Mouse (Mus musculus): ENCODE measurements around the gene Hnrnpk. TPM values are rescaled to one million over a fixed set of nuclear protein-coding genes. Genes with fewer than 3 reads are reported as not detected.
A peak's percentile ranks its signal among the peaks of the same experiment; 100 is the strongest.

Gene Hnrnpk
- polyA plus RNA-seq (2015; fragmentation: Nextera tagmentation; extraction: Ambion mirVana) = 547 and 758 TPM in 2 replicates

DNA sequence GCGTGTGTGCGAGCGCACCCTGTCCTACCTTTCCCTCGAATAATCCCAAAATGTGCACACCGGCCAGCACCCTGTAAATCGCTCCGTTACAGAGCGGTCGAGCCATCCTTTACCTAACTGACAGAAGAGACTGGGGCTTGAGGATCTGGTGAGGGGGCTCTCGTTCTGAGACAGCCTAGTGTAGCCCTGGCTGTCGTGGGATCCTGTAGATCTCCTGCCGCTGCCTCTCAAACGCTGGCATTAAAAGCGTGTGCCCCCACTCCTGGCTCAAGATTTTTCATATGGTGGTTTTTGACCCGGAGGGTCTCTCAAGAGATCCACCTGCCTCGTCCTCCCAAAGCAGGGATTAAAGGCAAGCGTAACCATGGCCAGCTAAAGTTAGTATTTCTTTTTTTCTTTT lies at the start of gene Hnrnpk:
Gene Hnrnpk (minus strand): TSS at position 101 of the 400 bp plus-strand sequence.

DNA sequence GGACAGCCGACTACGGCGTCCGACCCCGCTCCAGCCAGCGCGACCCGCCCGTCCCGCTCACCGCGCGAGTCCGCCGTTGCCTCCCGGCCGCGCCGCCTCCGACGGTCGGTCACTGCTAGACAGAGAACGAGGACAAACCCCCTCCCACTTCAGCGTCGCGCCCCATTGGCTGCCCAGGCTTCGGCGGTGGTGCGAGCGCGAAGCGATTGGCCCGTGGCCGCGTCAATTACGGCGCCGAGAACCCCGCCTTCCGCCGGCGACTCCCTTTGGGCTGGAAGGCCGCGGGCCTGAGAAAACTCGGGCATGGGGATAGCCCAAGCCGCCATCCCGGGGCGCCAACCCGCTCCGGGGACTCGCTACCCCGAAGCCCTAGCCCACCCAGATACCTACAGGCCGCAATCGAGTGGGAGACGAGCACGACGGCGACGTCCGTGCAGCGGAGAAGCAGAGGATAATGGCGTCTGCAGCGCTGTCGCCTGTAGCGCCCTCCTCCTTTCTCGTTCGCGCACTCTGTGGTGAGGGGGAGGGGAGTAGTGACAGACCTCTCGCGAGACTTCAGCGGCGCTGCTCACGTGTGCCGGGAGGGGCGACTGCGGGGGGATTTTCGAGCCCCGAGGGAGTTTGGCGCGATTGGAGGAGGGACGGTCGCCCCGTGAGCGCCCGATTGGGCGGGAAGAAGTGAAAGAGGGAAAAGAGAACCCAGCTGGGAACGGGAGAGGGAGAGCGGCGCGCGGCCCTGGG lies 970 bp downstream of the Hnrnpk start, which contains the start of gene Rmi1:
Gene Rmi1 (plus strand): TSS at position 246 of the 741 bp plus-strand sequence.

DNA sequence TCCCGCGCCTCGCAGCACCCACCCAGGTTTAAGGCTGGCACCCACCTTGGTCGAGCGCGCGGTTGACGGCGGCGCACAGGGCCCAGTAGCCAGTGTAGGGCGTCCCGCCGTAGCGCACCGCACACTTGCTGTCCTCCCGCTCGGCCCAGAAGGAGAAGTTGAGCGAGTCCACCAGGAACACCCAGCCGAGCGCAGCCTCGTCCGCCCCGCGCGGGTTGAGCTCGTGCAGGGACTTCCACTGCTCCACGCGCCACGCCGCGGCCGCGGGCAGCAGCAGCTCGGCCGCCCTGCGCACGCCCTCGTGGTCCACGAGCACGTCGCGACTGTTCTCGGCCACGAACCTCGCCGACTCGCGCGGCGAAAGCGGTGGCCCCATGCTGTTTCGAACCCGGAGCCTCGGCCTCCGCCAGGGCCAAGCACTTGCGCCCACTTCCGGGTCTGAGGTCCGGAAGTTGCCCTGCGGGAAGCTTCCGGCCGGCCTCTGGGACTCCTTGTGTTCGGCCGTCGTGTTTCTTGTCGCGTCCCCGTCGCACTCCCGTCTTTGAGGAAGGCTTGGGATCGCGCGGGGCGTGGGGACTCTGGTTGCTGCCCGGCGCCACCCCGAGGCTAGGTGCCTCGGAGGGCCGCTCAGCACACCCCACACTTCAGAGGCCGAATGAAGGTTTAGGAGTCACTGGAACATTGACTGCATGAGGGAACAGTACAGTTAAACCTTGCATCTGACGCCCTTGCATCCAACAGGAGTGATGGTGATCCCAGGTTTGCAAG lies 18.2 kb downstream of the Hnrnpk start, which contains the start of gene 2210016F16Rik:
Gene 2210016F16Rik (minus strand): TSS at position 447 of the 768 bp plus-strand sequence.

DNA sequence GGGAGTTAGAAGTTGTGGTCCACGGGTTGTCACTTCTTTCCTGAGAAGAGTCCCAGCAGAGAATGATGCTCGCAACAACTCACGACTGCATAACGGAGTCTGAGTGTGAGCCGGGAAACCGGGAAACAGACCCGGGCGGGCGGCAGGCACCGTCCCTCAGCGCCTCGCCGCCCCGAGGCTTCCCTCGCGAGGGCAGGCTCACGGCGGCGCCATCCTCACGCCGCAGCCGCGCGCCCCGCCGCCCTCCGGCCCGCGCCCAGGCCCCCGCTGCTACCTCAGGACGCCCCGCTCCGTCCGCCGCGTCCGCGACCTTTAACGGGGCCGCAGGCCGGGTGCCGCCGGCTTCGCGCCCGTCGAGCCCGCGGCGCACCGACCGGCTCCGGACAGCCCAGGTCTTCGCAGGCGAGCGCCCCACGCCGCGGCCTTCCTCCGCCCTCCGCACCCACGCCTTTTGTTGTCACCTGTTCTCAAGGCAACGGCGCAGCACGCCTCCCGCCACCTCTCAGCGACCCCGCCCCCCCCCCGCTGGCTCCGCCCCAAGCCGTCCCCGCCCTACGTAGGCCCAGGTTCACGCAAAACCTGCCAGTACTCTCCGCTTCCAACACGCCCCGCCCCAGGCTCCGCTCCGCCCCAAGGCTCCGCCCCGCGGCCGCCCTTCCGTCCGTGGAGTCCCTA lies 44.4 kb downstream of the Hnrnpk start, which contains the start of gene Kif27:
Gene Kif27 (minus strand): TSS at position 494 of the 675 bp plus-strand sequence.

Small RNA genes lying within 50 kb of the gene (microRNA-seq; reads per million reads assigned to microRNA genes)
- gene Mir7-1 (ENCODE audit: borderline replicate concordance, insufficient number of aligned reads) = 510 reads per million, percentile 67 among the genes with 10 or more reads in this experiment

Other genes starting within 250 kb of the Hnrnpk start
- 67.7 and 87.3 TPM in 2 replicates for gene Idnk, start 245.7 kb downstream of the Hnrnpk start, polyA plus RNA-seq (2015; fragmentation: Nextera tagmentation; extraction: Ambion mirVana)
- gene Ubqln1, start 187.7 kb downstream of the Hnrnpk start, polyA plus RNA-seq (2015; fragmentation: Nextera tagmentation; extraction: Ambion mirVana) = 55.9 and 67.1 TPM in 2 replicates
- gene Gkap1, start 127.6 kb downstream of the Hnrnpk start, polyA plus RNA-seq (2015; fragmentation: Nextera tagmentation; extraction: Ambion mirVana) = 36.4 and 41.6 TPM in 2 replicates
- gene Kif27, start 44.2 kb downstream of the Hnrnpk start, polyA plus RNA-seq (2015; fragmentation: Nextera tagmentation; extraction: Ambion mirVana) = 0.38 and 0.59 TPM in 2 replicates
- 34.2 and 41.3 TPM in 2 replicates for gene 2210016F16Rik, start 18.1 kb downstream of the Hnrnpk start, polyA plus RNA-seq (2015; fragmentation: Nextera tagmentation; extraction: Ambion mirVana)
- gene Rmi1, start 1.1 kb downstream of the Hnrnpk start, polyA plus RNA-seq (2015; fragmentation: Nextera tagmentation; extraction: Ambion mirVana) = 16.2 and 20.7 TPM in 2 replicates
- gene Slc28a3, start 207.5 kb upstream of the Hnrnpk start, polyA plus RNA-seq (2015; fragmentation: Nextera tagmentation; extraction: Ambion mirVana) = not detected in 2 replicates

Data from adrenal gland, postnatal 0 days (tissue).